Mouse (Mus musculus) cerebellum, adult 2 months (tissue): ENCODE measurements at regions not wholly inside any gene's neighbourhood (a gene's known extent, or its start where the extent isn't known, plus 50 kb on each side); places are given as distances from the start of the nearest gene placed in this dataset.

Experiments
- CTCF ChIP-seq: fragments of 200-500 bp; IDR thresholded peaks from 2 replicates; pipeline ENCODE4 v1.5.1; 2011; ENCODE audit warnings: low read depth, mild to moderate bottlenecking, control low read depth, low read length, moderate library complexity, borderline replicate concordance; ENCODE audit not compliant: insufficient read depth
- POLR2A ChIP-seq: fragments of 200-500 bp; IDR thresholded peaks from 2 replicates; pipeline ENCODE4 v1.6.1; 2011; ENCODE audit warnings: low read length, control low read depth, borderline replicate concordance; ENCODE audit not compliant: insufficient read depth

DNA sequence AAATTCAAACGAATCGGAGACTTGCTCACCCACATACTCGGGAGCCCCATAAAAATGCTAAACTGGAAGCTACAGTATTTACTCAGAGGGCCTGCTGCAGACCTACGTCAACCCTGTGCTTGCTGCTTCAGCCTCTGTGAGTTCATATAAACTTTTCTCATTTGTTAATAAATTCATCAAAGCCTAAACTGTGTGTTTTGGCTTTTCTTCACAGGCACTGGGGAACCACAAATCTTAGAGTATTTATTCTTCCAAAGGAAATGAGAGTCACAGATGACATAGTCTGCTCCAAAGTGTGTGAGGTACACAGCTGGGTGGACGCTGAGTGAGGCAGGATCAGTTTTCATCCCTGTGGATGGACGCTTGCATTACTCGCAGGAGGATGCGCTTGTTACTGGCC is 108.3 kb upstream of the Kctd3 start:
- TF ChIP-seq POLR2A = no peak
- TF ChIP-seq CTCF = no peak
